Mouse (Mus musculus) thymus, adult 2 months (tissue): ENCODE measurements around the gene Krt15.

ENCODE experiments used
- CTCF ChIP-seq: fragments of 200-500 bp; IDR thresholded peaks from 2 replicates; pipeline ENCODE4 v1.5.1; 2012; ENCODE audit warnings: mild to moderate bottlenecking, control low read depth, low read length, moderate library complexity, borderline replicate concordance; ENCODE audit not compliant: control insufficient read depth, poor library complexity, insufficient read depth; ENCODE audit errors: extremely low read depth
- POLR2A ChIP-seq: fragments of 200-500 bp; IDR thresholded peaks from 2 replicates; pipeline ENCODE4 v1.6.1; 2012; ENCODE audit warnings: mild to moderate bottlenecking, low read length, control low read depth, moderate library complexity; ENCODE audit not compliant: control insufficient read depth, poor library complexity, insufficient read depth; ENCODE audit errors: extremely low read depth

- TF ChIP-seq POLR2A (no peak), CTCF (no peak)
Observed at GRCm38 (mm10) chr11:100147566-100148353, 12.0 kb upstream of the Krt15 start.
